Mouse (Mus musculus): ENCODE measurements around the gene Megf6.

Megf6 gene

GRCm38 (mm10) chr4:154217711-154218350 is 47.3 kb downstream of the Megf6 start:
- DNase-seq = no peak

GRCm38 (mm10) chr4:154222773-154223172 is 52.2 kb downstream of the Megf6 start:
- DNase-seq = no peak

- DNase-seq = no peak
Observed at GRCm38 (mm10) chr4:154224267-154224969, 53.9 kb downstream of the Megf6 start.

DNA sequence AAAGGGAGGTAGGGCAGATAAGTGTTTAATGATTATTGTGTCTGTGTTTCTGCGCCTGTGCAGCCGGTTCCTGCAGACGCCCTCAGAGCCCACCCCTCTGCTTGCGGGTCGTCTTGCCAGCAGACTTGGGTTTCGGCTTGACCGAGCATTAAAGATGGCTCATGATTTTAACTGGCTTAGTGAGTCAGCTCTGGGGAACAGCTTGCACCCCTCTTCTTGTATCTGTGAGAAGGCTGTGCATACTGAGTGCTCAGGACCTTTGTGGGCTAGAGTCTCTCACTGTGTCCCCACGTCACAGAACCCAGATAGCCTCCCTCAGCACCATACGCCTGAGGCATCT is 54.4 kb downstream of the Megf6 start:
- DNase-seq = no peak

DNA sequence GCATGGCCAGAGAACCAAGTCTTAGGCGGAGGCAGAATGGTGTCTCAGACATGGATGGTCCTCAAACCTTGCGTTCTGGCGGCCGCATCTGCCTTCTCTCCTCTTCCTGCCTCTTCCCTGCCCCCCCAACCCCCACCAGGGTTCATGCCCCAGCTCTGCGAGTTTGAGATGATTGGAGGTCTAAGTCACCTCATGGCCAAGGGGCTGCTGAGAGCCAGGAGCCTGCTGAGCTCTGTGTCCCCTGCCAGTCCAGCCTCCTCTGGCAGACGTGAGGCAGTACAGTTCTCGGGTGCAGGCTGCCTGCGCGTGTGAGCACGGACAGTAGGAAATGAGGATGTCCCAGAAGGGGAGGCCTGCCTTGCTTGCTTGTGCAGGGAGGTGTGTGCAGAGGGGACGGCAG is 56.1 kb downstream of the Megf6 start:
- DNase-seq = no peak

DNA sequence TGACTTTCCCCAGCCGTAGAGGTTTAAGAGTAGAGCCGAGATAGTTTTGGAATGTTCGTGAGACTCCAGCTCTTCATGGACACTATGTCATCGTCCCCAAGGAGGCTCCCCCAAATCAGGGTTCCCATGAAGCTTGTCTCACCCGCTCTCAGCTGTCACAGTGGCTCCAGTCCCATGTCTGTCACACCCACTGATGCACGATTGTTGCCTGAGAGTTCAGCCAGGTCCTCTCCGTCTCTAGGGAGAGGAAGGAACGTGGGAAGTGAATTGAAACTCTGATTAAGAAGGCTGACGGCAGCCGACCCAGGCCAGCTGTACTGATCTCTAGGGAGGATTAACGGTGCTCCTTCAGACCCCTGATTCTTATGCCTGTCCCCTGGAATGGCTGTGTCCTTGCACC is 57.8 kb downstream of the Megf6 start:
- DNase-seq = no peak

- no peak for DNase-seq
Observed at GRCm38 (mm10) chr4:154229569-154229968, 59.0 kb downstream of the Megf6 start.

GRCm38 (mm10) chr4:154231380-154231779 is 60.9 kb downstream of the Megf6 start:
- no peak for DNase-seq

DNA sequence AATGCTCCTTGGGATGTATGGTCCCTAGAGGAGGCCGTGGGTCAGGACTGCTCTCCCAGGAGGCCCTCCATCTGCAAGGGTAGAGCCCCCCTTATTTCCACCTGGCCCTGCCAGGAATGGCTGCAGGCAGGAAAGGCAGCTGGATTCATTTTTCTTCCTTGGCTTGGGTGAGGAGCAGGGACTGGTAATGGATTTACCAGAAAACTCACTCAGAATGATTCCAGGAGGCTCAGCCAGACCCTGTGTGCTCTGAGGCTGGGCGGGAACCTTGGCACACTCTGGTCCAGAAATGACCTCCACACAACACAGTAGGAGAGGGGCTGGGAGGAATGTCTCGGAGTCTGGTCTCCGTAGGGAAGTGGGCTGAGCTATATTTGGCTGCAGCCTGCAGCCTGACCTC is 61.8 kb downstream of the Megf6 start:
- no peak for DNase-seq

- DNase-seq = no peak
Observed at GRCm38 (mm10) chr4:154236001-154236400, 65.5 kb downstream of the Megf6 start.

- DNase-seq = no peak
Observed at GRCm38 (mm10) chr4:154236893-154237292, 66.4 kb downstream of the Megf6 start.

GRCm38 (mm10) chr4:154237306-154237705 is 66.8 kb downstream of the Megf6 start:
- no peak for DNase-seq

- DNase-seq = no peak
Observed at GRCm38 (mm10) chr4:154239199-154239598, 68.7 kb downstream of the Megf6 start.

- no peak for DNase-seq
Observed at GRCm38 (mm10) chr4:154240608-154241007, 70.1 kb downstream of the Megf6 start.

GRCm38 (mm10) chr4:154245342-154245741 is 74.8 kb downstream of the Megf6 start:
- no peak for DNase-seq

DNA sequence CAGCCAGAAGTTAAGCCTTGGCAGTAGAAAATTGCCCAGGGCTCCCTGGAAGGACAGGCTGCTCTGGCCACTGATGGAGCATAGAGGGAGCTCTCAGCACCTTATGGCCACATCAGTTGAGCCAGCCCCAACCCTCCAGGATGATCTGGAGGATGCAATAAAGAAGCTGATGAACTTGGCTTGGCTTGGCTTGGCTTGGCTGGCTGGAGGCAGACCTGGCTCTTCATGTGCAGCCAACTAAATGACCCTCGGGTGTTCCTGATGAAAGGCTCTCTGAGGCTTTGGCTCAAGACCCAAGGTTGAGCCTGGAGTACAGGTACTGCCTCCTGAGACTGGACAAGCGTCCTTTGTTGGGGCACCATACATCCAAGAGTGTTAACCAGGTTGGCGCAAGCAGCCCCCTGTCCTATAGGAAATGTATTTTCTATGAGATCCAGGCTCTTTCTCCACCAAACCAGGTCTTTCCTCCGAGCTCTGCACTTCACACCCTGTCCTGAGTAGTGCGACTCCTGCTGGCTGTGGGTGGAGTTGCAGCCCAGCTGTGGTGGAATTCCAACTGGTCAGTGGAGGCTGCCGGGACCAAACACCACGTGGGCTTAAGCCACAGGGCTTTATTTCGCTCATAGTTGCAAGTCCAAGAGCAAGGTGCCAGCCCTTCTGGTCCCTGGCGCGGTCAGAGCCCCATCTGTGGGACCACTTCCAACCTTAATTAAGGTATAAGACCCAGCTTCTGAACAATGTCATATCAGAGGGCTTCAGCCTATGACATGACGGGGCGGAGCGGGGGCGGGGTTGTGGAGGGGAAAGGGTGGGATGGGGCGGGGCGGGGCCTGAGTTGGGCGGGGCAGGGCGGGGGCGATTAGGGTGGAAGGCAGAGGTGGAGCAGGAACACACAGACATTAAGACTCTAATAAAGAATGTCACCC is 75.8 kb downstream of the Megf6 start:
- DNase-seq = peak; percentile 63

DNA sequence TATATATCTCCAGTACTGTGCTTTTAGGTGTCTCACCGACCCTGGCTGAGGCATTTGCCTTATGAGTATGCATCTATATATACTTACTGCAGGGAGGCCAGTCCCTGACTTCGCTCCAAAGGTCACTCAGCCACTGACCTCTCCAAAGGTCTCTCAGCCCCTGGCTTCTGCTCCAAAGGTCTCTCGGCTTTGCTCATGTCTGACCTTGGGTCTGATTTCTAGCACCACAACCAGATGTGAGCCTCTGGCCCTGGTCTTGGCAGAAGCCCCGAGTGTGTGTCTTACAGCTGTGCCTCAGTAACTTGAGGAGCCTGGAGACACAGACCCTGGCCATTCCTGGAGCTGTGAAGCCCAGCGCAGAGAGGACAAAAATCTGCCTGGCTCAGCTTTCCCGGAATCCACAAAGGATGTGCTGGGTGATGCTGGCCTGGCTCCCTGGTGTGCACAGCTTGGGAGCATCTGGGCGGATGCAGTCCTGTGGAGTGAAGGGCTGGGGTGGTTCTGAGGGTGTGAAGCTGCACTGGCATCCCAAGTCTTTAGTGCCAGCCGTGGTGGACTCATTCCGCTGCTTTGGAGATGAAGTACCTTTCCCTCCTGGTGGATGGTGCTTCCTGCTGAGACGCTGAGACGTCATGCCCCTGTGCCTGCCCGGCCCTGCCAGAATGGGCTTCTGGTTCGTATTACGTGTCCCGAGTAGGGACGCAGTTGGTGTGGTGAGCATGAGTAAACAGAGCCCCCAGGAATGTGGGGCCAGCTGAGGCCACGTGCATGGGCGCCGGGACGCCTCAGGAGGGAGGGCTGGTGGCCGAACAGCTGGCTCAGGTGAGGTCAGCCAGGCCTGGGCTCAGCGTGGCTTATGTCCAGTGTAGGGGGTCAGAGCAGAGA is 76.9 kb downstream of the Megf6 start:
- DNase-seq = no peak

DNA sequence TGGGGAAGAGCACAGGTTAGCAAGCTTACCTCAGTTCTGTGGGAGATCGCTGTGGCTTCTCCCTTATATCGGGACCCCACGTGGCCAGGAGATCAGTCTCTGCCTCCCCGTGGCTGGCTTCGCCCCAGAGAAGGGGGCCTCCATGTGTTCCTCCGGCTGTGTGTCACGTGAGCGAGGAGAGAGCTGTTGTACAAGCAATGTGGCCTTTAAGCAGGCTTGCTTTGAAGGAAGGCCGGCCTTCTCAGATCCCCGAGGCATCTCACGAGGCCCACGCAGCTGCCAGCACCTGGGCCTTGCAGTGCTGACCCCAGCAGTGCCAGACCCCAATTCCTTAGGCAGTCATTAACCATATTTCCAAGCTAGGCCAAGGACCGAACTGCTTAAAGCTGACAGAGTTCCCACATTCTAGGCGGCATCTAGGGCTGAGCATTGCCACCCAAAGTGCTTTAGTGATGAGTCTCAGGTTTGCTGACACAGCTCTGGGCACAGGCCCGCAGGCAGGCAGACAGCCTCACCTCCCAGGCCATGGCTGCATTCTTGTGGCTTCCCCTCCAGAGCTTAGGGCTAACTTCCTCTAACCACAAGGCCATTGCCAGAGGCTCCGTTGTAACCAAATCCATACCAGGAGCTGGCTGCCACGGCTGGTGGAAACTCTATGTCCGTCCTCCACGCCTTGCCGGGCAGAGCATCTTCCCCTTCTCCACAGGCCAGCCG is 77.7 kb downstream of the Megf6 start:
- no peak for DNase-seq

GRCm38 (mm10) chr4:154249316-154249715 is 78.8 kb downstream of the Megf6 start:
- DNase-seq = no peak

GRCm38 (mm10) chr4:154252537-154253255 is 82.2 kb downstream of the Megf6 start:
- no peak for DNase-seq

- no peak for DNase-seq
Observed at GRCm38 (mm10) chr4:154260755-154261154, 90.2 kb downstream of the Megf6 start.
